Comparison of ENCODE assay signal across 28 mouse cellular contexts in genomic region chr13:36015636-36016035, GRCm38 (mm10). TPM values are rescaled to one million over a fixed set of nuclear protein-coding genes. Genes with fewer than 3 reads are reported as not detected.
DNase-seq lines count a peak whose midpoint lies in the region; ATAC-seq and TF ChIP-seq lines count a peak whose summit lies in the region.
"Had no signal": no experiment of that assay in that cellular context is flagged by ENCODE, and none has a peak within 500 bp of the region (broad histone marks: within the 10 kb centered on the region; RNA-seq: fewer than 3 reads in every experiment).

No protein-coding gene starts in this region.

- H3K4me2 ChIP-seq in kidney, embryonic 16.5 days (replicated peaks; ENCODE audit: low read depth, low read length) = no peak overlapping the region
- H3K4me2 ChIP-seq in intestine, embryonic 15.5 days (replicated peaks) = no peak overlapping the region
- no peak overlapping the region for H3K4me2 ChIP-seq in liver, embryonic 13.5 days
- H3K4me2 ChIP-seq: heart, embryonic 11.5 days; hindbrain, embryonic 14.5 days; limb, embryonic 15.5 days; midbrain, embryonic 12.5 days; neural tube, embryonic 13.5 days had no signal

- ATAC-seq in kidney, embryonic 16.5 days (ENCODE audit: low FRiP score, low TSS enrichment) = no peak
- ATAC-seq in intestine, embryonic 15.5 days = peak; percentile 83
- peak; percentile 51; the same call in 1 of the 2 replicates for ATAC-seq in liver, embryonic 13.5 days (ENCODE audit: low read depth)
- ATAC-seq: forebrain, embryonic 14.5 days had no signal

- DNase-seq in kidney, adult 2 months = peak; percentile 59
- no peak for DNase-seq in liver, embryonic 13.5 days
- peak; percentile 35 for DNase-seq in yolk sac, embryonic 10.5 days (ENCODE audit: low spot score)
- no peak for DNase-seq in right cerebral cortex, postnatal 36 days (ENCODE audit: low spot score in 2 of 2)
- DNase-seq in gastrocnemius, adult 18-20 months (ENCODE audit: low spot score) = no peak
- DNase-seq: adrenal gland, postnatal 10 days; cerebellum, adult 11 months; cerebellum, adult 9-10 months; cerebellum, postnatal 36 days; gastrocnemius, postnatal 25 days; heart, adult 18-20 months; heart, postnatal 36 days; kidney, postnatal 10 days; layer of hippocampus, adult 9-11 months; lung, postnatal 36 days; thymus, postnatal 14 days had no signal

- TF ChIP-seq CTCF in kidney, adult 2 months (conservative IDR thresholded peaks at IDR 0.05; ENCODE audit: insufficient read depth, insufficient read length, low read depth, low read length) = no peak

- H3K4me1 ChIP-seq in kidney, adult 2 months (ENCODE audit: control insufficient read depth, insufficient read depth, low read length) = peaks cover 3% of the 10 kb centered on the region; the same call in 1 of the 2 replicates
- H3K4me1 ChIP-seq in kidney, embryonic 16.5 days (ENCODE audit: insufficient read depth, low read length) = peaks cover 4% of the 10 kb centered on the region
- no peaks in the 10 kb centered on the region for H3K4me1 ChIP-seq in intestine, embryonic 15.5 days (replicated peaks)
- H3K4me1 ChIP-seq in liver, embryonic 13.5 days (replicated peaks) = peaks cover 4% of the 10 kb centered on the region
- H3K4me1 ChIP-seq: limb, embryonic 10.5 days had no signal

- no peak overlapping the region for H3K27ac ChIP-seq in kidney, adult 2 months (ENCODE audit: insufficient read depth, low read depth, low read length)
- no peak overlapping the region for H3K27ac ChIP-seq in kidney, embryonic 16.5 days (ENCODE audit: low read length)
- no peak overlapping the region for H3K27ac ChIP-seq in intestine, embryonic 15.5 days
- no peak overlapping the region for H3K27ac ChIP-seq in liver, embryonic 13.5 days
- H3K27ac ChIP-seq: hindbrain, embryonic 14.5 days; limb, embryonic 10.5 days; limb, embryonic 15.5 days; midbrain, embryonic 12.5 days; neural tube, embryonic 13.5 days had no signal

- 59% methylated on average over 3 of the region's 3 CpGs for WGBS in kidney, adult 2 months
- 68% methylated on average over 3 of the region's 3 CpGs for WGBS in kidney, embryonic 16.5 days
- 59% methylated on average over 3 of the region's 3 CpGs for WGBS in intestine, embryonic 15.5 days
- WGBS in liver, embryonic 13.5 days (ENCODE audit: insufficient replicate concordance) = 62% methylated on average over 3 of the region's 3 CpGs

- H3K4me3 ChIP-seq in kidney, adult 2 months (ENCODE audit: insufficient read depth, low read depth, low read length) = no peak overlapping the region
- no peak overlapping the region for H3K4me3 ChIP-seq in kidney, embryonic 16.5 days (ENCODE audit: low read length)
- H3K4me3 ChIP-seq in intestine, embryonic 15.5 days (replicated peaks) = no peak overlapping the region
- no peak overlapping the region for H3K4me3 ChIP-seq in liver, embryonic 13.5 days (replicated peaks)
- H3K4me3 ChIP-seq: limb, embryonic 10.5 days; limb, embryonic 15.5 days; megakaryocyte, embryonic 14.5 days; midbrain, embryonic 12.5 days; neural tube, embryonic 13.5 days had no signal

- no peaks in the 10 kb centered on the region for H3K36me3 ChIP-seq in kidney, adult 2 months (ENCODE audit: control insufficient read depth, insufficient read depth, low read length)
- H3K36me3 ChIP-seq in kidney, embryonic 16.5 days (ENCODE audit: insufficient read depth, low read length) = no peaks in the 10 kb centered on the region
- H3K36me3 ChIP-seq in intestine, embryonic 15.5 days = no peaks in the 10 kb centered on the region
- no peaks in the 10 kb centered on the region for H3K36me3 ChIP-seq in liver, embryonic 13.5 days
- H3K36me3 ChIP-seq: limb, embryonic 10.5 days; limb, embryonic 15.5 days; midbrain, embryonic 12.5 days; neural tube, embryonic 13.5 days had no signal

- no peak overlapping the region for H3K9ac ChIP-seq in kidney, embryonic 16.5 days (replicated peaks; ENCODE audit: low read length)
- H3K9ac ChIP-seq in intestine, embryonic 15.5 days = no peak overlapping the region
- no peak overlapping the region for H3K9ac ChIP-seq in liver, embryonic 13.5 days
- H3K9ac ChIP-seq: hindbrain, embryonic 14.5 days; limb, embryonic 15.5 days; midbrain, embryonic 12.5 days; neural tube, embryonic 13.5 days had no signal

- no peaks in the 10 kb centered on the region for H3K27me3 ChIP-seq in kidney, adult 2 months (replicated peaks; ENCODE audit: control insufficient read depth, insufficient read depth, low read length)
- H3K27me3 ChIP-seq in kidney, embryonic 16.5 days (ENCODE audit: insufficient read depth, low read length) = no peaks in the 10 kb centered on the region
- H3K27me3 ChIP-seq in intestine, embryonic 15.5 days (replicated peaks) = no peaks in the 10 kb centered on the region
- H3K27me3 ChIP-seq in liver, embryonic 13.5 days = no peaks in the 10 kb centered on the region
- H3K27me3 ChIP-seq: limb, embryonic 15.5 days; megakaryocyte, embryonic 14.5 days; midbrain, embryonic 12.5 days; neural tube, embryonic 13.5 days had no signal

- TF ChIP-seq POLR2A in kidney, adult 2 months (IDR thresholded peaks at IDR 0.05; ENCODE audit: low read depth, low read length) = no peak

- no peaks in the 10 kb centered on the region for H3K9me3 ChIP-seq in kidney, embryonic 16.5 days (ENCODE audit: low read length)
- H3K9me3 ChIP-seq in intestine, embryonic 15.5 days = no peaks in the 10 kb centered on the region
- H3K9me3 ChIP-seq in liver, embryonic 13.5 days (replicated peaks) = no peaks in the 10 kb centered on the region
- H3K9me3 ChIP-seq: G1E; limb, embryonic 10.5 days; limb, embryonic 15.5 days; megakaryocyte, embryonic 14.5 days; midbrain, embryonic 12.5 days; neural tube, embryonic 13.5 days had no signal

RNA-seq across cellular contexts. Expression of gene Ppp1r3g, which starts 57.0 kb away (rescaled TPM):
- polyA plus RNA-seq in kidney, adult 2 months (2012; rRNA removed) = 0.03 TPM in 1 of 2 replicates, not detected in the other
- polyA plus RNA-seq in kidney, embryonic 16.5 days (2015; fragmentation: Nextera tagmentation; extraction: Ambion mirVana) = 0.90 and 1.2 TPM in 2 replicates
- polyA plus RNA-seq in intestine, embryonic 15.5 days (2015; fragmentation: Nextera tagmentation; extraction: Ambion mirVana) = 0.70 and 0.71 TPM in 2 replicates
- 0.36 and 0.37 TPM in 2 replicates for polyA plus RNA-seq in liver, embryonic 13.5 days (2015; fragmentation: Nextera tagmentation; extraction: Ambion mirVana)
- total RNA-seq in gastrocnemius, adult 18-20 months (2021) = not detected
- total RNA-seq: gastrocnemius, postnatal 25 days had no signal
- polyA plus RNA-seq: hindbrain, embryonic 14.5 days; small intestine, adult 2 months had no signal

Comparison
In these comparisons a context has a peak if more than half of its experiments do, and no peak if none do; other contexts are left out.
1. DNase-seq: peak in kidney, adult 2 months (single experiment) and yolk sac, embryonic 10.5 days (single experiment); none in liver, embryonic 13.5 days (single experiment), right cerebral cortex, postnatal 36 days (0 of 2) and gastrocnemius, adult 18-20 months (single experiment).